Mouse (Mus musculus) frontal cortex, adult 2 months (tissue): ENCODE results near the gene Gm20388. TPM values are rescaled to one million over a fixed set of nuclear protein-coding genes. Genes with fewer than 3 reads are reported as not detected.
"Not testable (repeated sequence)": the region's sequence is repeated elsewhere in the genome, so short reads cannot be mapped to it uniquely, and the experiment has no call there.

Experiments used
- DNase-seq, 2 experiments: peaks; one replicate each; pipeline ENCODE4 v3.0.0; 2022; ENCODE audit warnings: low spot score in 1 of 2; ENCODE audit errors: extremely low spot score in 1 of 2
- polyA plus RNA-seq: library from polyadenylated mRNA; depleted of rRNA; stranded (reverse); fragments of >200 nt; gene quantifications from 2 replicates; pipeline ENCODE4 v1.2.3, GENCODE M21; 2012

Gene Gm20388
- polyA plus RNA-seq, 1 experiment: 22.2 TPM

DNA sequence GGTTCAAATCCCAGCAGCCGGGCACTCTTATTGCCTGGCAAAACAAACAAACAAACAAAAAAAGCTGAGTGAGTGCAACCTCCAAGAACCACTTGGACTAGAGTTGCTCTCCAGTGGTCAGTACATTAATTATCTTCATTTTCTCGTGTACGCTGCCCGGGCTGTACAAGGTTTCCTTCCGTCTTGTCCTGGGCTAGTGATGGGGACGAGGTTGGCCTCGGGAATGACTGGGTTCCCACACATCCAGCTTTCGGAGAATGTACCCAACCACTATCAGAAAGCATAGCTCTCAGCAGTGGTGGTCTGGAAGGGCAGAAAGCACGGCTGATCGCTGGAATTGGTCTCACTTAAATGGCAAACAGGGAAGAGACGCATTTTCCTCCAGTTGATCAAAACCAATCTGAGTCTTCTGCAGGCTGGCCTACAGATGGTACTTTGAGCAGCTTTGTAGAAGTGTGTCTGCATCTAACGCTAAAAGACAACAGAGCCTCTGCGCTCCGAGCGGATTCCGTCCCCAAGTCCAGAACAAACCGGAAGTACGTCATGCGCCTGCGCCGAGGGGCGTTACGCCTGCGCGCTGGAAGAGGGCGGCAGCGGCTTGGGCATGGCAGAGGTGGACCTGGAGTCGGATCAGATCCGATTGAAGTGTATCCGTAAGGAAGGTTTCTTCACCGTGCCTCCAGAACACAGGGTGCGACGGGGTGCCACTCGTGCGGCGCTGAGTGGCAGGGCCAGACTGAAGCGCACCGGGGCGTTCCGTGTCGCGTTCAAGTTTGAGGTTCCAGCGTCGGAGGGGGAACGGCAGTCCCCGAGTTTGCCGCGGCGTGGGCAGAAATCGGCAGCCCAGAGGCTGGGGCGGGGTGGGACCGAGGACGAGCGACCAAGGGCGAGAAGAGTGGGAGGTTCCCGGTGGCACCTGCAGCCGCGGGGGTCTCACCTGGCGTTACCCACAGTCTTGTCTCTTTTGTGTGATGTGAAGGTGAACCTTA, 3313.9 kb downstream of the Gm20388 start, which contains the start of gene Cdk10:
Gene Cdk10, plus strand, starts transcription at position 565 of the 989 bp plus-strand sequence.
- peak; percentile 85 to 97 for DNase-seq

GRCm38 (mm10) chr8:123228416-123228815, 3317.8 kb downstream of the Gm20388 start:
- peak in 1 of 2 experiments; percentile 49 for DNase-seq

DNA sequence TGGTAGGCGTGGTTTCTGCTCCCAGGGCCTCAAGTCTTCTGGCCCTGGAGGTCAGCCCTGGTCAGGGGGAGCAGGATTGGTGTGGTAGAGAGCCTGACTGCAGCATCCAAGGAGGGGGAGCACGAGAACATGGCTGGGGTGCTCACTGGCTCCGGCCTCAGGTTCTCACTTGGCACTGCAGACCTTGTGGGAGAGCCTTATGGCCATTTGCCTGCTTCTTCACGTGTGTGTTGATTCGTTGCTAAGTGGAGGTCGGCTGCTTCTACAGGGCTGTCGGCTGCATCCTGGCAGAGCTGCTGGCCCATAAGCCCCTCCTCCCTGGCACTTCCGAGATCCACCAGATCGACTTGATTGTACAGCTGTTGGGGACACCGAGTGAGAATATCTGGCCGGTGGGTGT, 3319.7 kb downstream of the Gm20388 start:
- not testable (repeated sequence) for DNase-seq

DNA sequence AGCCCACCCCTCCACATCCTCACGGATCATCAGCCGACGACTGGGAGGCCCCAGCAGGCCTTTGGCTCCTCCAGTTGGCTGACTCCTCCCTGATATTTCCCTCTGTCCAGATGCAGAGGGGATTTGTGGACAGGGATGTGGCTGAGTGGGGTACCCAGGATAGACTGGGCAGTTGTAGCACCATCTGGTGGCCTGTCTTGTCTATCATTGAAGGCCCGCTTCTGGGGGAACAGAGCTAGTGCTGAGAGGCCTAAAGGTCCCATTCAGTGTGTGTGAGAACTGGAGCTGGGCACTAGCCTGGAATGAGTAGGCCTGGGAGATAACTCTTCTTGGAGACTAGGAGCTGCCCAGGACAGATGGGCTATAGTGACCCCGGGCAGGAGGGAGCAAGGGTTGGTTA, 3321.1 kb downstream of the Gm20388 start:
- peak in 1 of 2 experiments; percentile 40 for DNase-seq

DNA sequence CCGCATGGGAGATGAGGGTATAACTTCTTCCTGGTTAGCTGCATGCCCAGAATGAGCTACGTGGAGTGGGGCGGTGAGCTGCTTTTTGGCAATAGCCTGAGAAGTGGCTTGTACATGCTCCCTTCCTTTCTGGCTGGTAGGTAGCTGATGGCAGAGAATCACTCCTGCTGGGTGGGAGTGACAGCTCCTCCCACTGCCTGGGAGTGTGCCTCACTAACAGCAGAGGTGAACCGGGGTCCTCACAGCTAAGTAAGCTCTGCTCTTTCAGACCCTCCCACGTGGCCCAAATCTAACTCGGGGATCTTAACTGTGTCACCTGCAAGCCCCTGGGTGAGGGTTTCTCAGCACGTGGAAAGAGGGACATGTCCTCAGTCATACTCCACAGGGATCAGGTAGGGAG, 3321.9 kb downstream of the Gm20388 start:
- peak in 1 of 2 experiments; percentile 48 for DNase-seq

- DNase-seq: no peak
Observed at GRCm38 (mm10) chr8:123233300-123233699, 3322.7 kb downstream of the Gm20388 start.

DNA sequence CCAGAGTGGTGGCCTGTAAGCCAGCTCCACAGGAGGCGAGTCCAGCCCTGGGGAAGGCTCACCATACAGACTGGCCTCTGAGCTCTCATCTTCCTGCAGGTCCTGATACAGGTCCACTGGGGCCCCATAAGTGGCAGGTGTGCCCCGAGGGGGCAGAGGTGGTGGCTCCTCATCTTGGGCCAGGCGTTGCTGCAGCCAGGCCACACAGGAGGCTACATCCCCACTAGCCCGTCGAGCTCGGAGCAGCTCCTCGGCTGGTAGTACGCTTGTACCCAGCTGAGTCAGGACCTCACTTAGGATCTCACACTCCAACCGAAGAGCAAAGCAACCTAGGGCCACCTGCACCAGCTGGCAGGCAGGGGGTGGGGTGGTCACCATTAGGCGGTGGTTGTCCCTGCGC, 3323.1 kb downstream of the Gm20388 start:
- DNase-seq: no peak

DNA sequence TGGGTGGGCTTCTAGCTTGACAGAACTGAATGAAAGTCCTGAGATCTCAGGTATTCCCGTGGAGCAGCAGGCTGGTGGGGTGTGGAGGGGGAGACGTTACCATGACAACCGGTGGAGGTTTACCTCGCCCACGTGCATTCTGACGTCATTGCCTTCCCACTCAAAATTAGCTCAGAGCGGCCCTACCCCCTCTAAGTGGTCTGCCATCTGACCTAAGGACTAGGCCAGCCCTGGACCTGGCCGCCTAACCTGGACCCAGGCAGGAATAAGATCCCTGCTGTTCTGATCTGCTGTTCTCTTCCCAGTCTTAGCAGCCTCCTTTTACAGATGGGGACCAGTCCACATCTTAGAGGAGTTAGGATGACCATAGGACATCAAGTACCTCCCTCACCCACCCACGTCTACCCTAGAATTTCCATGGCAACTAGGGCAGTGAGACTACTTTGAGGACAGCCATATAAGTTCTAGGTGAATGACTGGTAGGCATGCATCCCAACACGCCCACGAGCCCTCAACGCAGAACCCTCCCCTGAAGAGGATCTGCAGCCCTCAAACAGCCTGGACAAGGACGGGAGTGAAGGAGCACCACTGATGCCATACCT, 3324.4 kb downstream of the Gm20388 start:
- peak; percentile 83 to 91 for DNase-seq

GRCm38 (mm10) chr8:123235520-123236497, 3325.2 kb downstream of the Gm20388 start, which contains the start of gene Spata2l:
TSS of gene Spata2l (minus strand) at chr8:123236233.
- DNase-seq: peak in 1 of 2 experiments; percentile 90

GRCm38 (mm10) chr8:123239398-123239797, 3328.8 kb downstream of the Gm20388 start:
- no peak for DNase-seq

DNA sequence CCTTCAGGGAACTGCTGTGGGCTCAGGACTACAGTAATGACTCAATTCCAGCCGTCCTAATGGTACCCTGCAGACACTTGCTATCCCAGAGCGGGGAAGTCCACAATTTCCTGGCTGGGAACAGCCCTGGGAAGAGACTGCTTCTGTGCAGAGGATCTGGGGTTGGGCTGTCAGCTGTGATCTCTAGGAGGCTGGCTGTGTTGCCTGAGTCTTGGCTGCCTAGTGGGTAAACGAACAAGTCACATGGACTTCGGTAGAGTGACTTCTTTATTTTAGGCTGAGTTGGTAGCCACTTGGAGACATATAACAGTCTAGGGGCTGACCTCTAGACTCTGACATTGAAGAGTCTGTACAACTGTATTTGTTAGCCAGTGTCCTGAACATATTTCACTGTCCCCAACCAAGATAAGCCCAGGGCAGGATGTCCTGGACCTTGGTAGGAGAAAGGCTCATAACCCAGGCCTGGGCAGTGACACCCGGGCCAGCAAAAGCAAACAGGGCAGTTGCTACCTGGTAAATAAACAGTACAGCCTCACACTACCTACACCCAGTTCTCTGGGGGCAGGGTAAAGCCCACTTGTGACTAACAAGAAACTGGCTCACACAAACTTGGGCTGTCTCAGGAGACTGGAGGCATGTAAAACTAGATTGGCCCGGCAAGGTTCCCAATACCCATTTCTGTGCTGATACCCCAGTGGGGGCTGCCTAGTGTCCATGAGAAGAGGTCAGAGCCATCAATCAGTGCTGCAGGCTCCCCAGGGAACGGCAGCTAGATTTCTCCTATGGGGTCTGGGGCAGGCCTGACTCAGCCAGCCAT, 3331.7 kb downstream of the Gm20388 start:
- no peak for DNase-seq

- no peak for DNase-seq
Observed at GRCm38 (mm10) chr8:123243053-123243452, 3332.4 kb downstream of the Gm20388 start.

DNA sequence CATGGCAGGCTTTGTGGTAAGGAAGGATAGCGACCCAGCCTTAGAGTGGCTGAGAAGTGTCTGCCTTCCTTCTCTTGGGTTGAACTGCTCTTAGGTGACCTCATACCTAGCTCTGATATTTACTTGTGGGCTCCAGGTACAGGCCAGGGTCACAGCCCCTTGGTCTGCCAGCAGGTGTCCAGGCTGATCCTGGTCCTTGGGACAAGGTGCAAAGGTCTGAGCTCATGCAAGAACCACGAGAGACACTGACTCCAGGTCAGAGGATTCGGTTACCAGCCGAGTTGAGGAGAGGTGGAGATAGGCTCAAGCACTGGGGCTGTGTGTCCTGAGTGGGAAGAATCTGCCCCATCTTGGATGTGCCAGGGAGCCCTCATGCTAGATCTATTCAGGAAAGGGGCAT, 3333.7 kb downstream of the Gm20388 start:
- no peak for DNase-seq

- no peak for DNase-seq
Observed at GRCm38 (mm10) chr8:123245543-123245942, 3334.9 kb downstream of the Gm20388 start.

- no peak for DNase-seq
Observed at GRCm38 (mm10) chr8:123247748-123248147, 3337.1 kb downstream of the Gm20388 start.

DNA sequence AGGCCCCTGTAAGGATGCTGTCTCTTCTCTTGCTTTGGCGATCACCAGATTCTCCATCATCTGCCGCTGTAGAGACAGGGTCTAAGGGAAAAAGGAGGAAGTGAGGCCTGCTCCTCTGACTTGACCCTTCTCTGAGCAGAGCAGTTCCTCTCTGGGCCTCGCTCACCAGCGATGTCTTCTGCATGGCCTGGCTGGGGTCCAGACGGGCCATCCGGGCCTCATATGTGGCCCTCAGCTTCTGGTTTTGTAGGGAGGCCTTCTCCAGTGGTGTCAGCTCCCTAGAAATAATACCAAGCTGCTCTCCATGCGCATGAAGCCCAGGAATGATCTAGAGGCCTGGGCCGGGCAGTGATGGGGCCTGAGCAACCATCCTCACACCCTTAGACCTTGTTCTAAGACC, 3338.0 kb downstream of the Gm20388 start:
- no peak for DNase-seq

DNA sequence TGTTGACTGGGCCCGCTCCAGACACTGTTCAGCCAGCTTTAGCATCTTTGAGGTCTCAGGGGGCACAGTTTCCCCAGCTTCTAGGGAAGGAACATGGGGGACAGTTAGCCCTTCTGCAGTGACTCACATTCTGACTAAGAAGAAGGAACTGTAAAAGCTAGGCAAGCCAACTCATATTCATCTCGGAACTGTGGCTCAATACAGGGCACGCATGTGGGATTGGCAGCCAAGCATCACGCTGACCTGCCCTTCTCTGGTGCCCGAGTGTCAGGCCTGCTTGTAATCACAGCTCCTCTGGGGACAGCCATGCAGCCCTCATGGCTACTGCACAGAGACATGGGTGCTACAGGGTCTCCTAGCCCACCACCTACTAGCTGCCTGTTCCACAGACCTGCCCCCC, 3340.3 kb downstream of the Gm20388 start:
- no peak for DNase-seq

DNA sequence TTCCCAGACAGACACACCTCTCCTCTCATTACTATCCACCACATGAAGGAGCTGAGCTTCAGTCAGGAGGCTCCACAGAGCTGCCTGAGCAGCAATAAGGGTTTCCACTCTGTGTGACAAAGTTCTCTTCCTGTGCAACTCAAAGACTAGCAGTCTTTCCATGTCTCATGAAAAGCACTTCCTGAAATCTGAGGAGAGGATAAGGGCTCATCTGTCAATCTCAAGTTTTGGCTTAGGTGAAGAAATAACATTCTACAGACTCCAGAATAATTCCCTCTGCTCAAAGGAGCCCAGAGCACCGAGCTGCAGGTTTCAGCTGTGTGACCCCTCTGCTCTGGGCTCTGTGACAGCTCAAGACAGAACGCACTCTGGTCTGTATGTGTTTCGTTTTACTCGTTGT, 3342.3 kb downstream of the Gm20388 start:
- no peak for DNase-seq

DNA sequence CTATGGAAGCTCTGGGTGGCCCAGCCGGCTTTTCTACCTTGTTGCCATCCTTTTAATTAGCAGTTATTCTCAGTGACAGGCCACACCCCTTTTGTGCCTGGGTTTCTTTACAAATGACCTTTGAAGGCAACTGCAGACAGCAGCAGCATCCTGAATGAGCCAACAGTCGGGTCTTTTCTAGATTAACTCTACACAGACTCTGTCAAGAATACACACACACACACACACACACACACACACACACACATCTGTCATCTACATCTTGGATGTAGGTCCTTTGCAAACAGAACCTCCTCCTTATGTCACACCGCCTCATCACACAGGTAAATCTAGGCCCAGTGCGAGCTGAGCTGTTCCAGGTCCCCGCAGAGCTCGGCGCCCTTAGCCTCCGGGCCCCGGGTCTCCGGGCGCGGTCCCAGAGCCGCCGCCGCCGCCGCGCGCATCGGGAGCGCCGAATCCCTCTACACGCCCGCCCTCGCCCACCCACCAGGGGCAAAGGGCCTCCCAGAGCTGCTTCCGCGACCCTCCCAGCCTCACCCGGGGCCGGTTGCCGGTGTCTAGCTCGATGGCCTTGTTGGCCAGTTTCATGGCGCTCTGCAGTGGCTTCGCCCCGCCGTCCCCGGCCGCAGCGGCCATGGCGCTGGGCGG, 3342.9 kb downstream of the Gm20388 start:
- peak in 1 of 2 experiments; percentile 31 for DNase-seq
